Mouse (Mus musculus) hindbrain, embryonic 14.5 days (tissue): ENCODE results near the gene Ncstn. TPM values are rescaled to one million over a fixed set of nuclear protein-coding genes. Genes with fewer than 3 reads are reported as not detected.

ENCODE experiments used
- ATAC-seq: fragments of 200-750 bp; cut with Nextera tagmentation; 2 replicates; pipeline ENCODE4 v1.8.0; 2017; ENCODE audit warnings: moderate number of reproducible peaks, mild to moderate bottlenecking, moderate TSS enrichment, moderate library complexity; ENCODE audit not compliant: low FRiP score
- DNase-seq: peaks from one replicate; pipeline ENCODE4 v3.0.0-alpha.2; 2015; ENCODE audit warnings: low spot score
- H3K27ac ChIP-seq: fragments of 300-500 bp; sonication (generic); 2 replicates; pipeline ENCODE4 v1.5.1; 2014; ENCODE audit warnings: mild to moderate bottlenecking, moderate library complexity
- H3K27me3 ChIP-seq: fragments of 300-500 bp; sonication (generic); 2 replicates; pipeline ENCODE4 v1.6.1; 2014; ENCODE audit warnings: mild to moderate bottlenecking, low read length, mixed read lengths; ENCODE audit not compliant: control insufficient read depth, insufficient read depth
- H3K36me3 ChIP-seq: fragments of 300-500 bp; sonication (generic); replicated peaks from 2 replicates; pipeline ENCODE4 v1.6.1; 2014; ENCODE audit not compliant: control insufficient read depth, insufficient read depth
- H3K4me1 ChIP-seq: fragments of 300-500 bp; sonication (generic); replicated peaks from 2 replicates; pipeline ENCODE4 v1.6.1; 2014; ENCODE audit warnings: antibody characterized with exemption, low read length, mixed read lengths; ENCODE audit not compliant: control insufficient read depth, insufficient read depth
- H3K4me2 ChIP-seq: fragments of 300-500 bp; sonication (generic); replicated peaks from 2 replicates; pipeline ENCODE4 v1.6.1; 2014; ENCODE audit warnings: mild to moderate bottlenecking, moderate library complexity
- H3K4me3 ChIP-seq: fragments of 300-500 bp; sonication (generic); replicated peaks from 2 replicates; pipeline ENCODE4 v1.5.1; 2014; ENCODE audit warnings: mild to moderate bottlenecking, low read length
- H3K9ac ChIP-seq: fragments of 300-500 bp; sonication (generic); 2 replicates; pipeline ENCODE4 v1.6.1; 2014
- H3K9me3 ChIP-seq: fragments of 300-500 bp; sonication (generic); 2 replicates; pipeline ENCODE4 v1.6.1; 2016; ENCODE audit warnings: low read length; ENCODE audit not compliant: control insufficient read depth
- WGBS: fragments of 180-500 bp; shearing (Covaris S2); extraction: QIAGEN DNeasy Blood & Tissue Kit; methylation state at CpG from one replicate; pipeline ENCODE4 v1.1.7; 2014; 5-methylcytosine and 5-hydroxymethylcytosine counted together
- polyA plus RNA-seq: library from polyadenylated mRNA; unstranded; fragments of >200 nt; fragmentation: Nextera tagmentation; extraction: Ambion mirVana; gene quantifications from 2 replicates; pipeline ENCODE4 v1.2.1, GENCODE M21; 2014

Ncstn gene
- polyA plus RNA-seq, 1 experiment from 2014 or later: 111 TPM

GRCm38 (mm10) chr1:172048241-172048734 is 34.3 kb downstream of the Ncstn start:
- ATAC-seq (peak; percentile 83), DNase-seq (peak; percentile 49)
- Histone ChIP-seq H3K36me3 (no peaks in the 10 kb centered on the region), H3K27ac (peak overlapping the region; percentile 88), H3K9me3 (no peaks in the 10 kb centered on the region), H3K4me1 (peaks cover 23% of the 10 kb centered on the region), H3K4me2 (peak overlapping the region; percentile 21), H3K9ac (peak overlapping the region; percentile 53), H3K27me3 (no peaks in the 10 kb centered on the region), H3K4me3 (0 out of 2 replicates have a peak overlapping the region, but pooled peaks have one; percentile 2)
- WGBS: 0% methylated on average over 6 of the region's 6 CpGs

GRCm38 (mm10) chr1:172046938-172047337 is 35.7 kb downstream of the Ncstn start:
- no peak overlapping the region for H3K4me2 ChIP-seq

GRCm38 (mm10) chr1:172046410-172046809 is 36.2 kb downstream of the Ncstn start:
- H3K4me2 ChIP-seq: no peak overlapping the region
- ATAC-seq (no peak), DNase-seq (no peak)
- H3K4me1 ChIP-seq: peaks cover 17% of the 10 kb centered on the region
- no peak overlapping the region for H3K9ac ChIP-seq
- no peak overlapping the region for H3K4me3 ChIP-seq
- no peaks in the 10 kb centered on the region for H3K36me3 ChIP-seq
- no peaks in the 10 kb centered on the region for H3K9me3 ChIP-seq
- H3K27ac ChIP-seq: no peak overlapping the region
- no peaks in the 10 kb centered on the region for H3K27me3 ChIP-seq
- WGBS: 76% methylated on average over 8 of the region's 8 CpGs

More at GRCm38 (mm10) chr1:172046938-172047337, 35.7 kb downstream of the Ncstn start:
- Histone ChIP-seq H3K4me1 (peaks cover 17% of the 10 kb centered on the region), H3K9me3 (no peaks in the 10 kb centered on the region), H3K9ac (no peak overlapping the region), H3K4me3 (no peak overlapping the region), H3K27me3 (no peaks in the 10 kb centered on the region), H3K27ac (no peak overlapping the region), H3K36me3 (no peaks in the 10 kb centered on the region)
- WGBS: 12% methylated on average over 5 of the region's 5 CpGs
- DNase-seq: peak; percentile 86
- ATAC-seq: peak; percentile 26

- H3K9ac ChIP-seq: no peak overlapping the region
- H3K9me3 ChIP-seq: no peaks in the 10 kb centered on the region
- ATAC-seq: no peak
- no peaks in the 10 kb centered on the region for H3K36me3 ChIP-seq
- 100% methylated on average over 2 of the region's 2 CpGs for WGBS
- H3K4me2 ChIP-seq: no peak overlapping the region
- no peaks in the 10 kb centered on the region for H3K27me3 ChIP-seq
- H3K4me3 ChIP-seq: no peak overlapping the region
- no peak overlapping the region for H3K27ac ChIP-seq
- peaks cover 23% of the 10 kb centered on the region for H3K4me1 ChIP-seq
- no peak for DNase-seq
Measured at GRCm38 (mm10) chr1:172029914-172030313, 52.7 kb downstream of the Ncstn start.

- H3K27ac ChIP-seq: peak within 1 kb of the TSS; percentile 92
- no peak for DNase-seq
- H3K4me2 ChIP-seq: peak within 1 kb of the TSS; percentile 87
- H3K9ac ChIP-seq: peak within 1 kb of the TSS; percentile 87
- peaks cover 36% of the 10 kb centered on the region for H3K4me1 ChIP-seq
- no peaks in the 10 kb centered on the region for H3K27me3 ChIP-seq
- peak within 1 kb of the TSS; percentile 63 for H3K4me3 ChIP-seq
- 24% methylated on average over 21 of the region's 21 CpGs for WGBS
- ATAC-seq: no peak
- H3K9me3 ChIP-seq: no peaks in the 10 kb centered on the region
- no peaks in the 10 kb centered on the region for H3K36me3 ChIP-seq
Measured at GRCm38 (mm10) chr1:172028394-172029275, 54.0 kb downstream of the Ncstn start, which contains the start of gene Vangl2. Gene Vangl2 (minus strand): TSS chr1:172028444.

GRCm38 (mm10) chr1:172027809-172028102 is 54.8 kb downstream of the Ncstn start:
- H3K4me2 ChIP-seq: peak overlapping the region; percentile 87

GRCm38 (mm10) chr1:172027010-172027808 is 55.4 kb downstream of the Ncstn start:
- Histone ChIP-seq H3K4me1 (peaks cover 48% of the 10 kb centered on the region), H3K36me3 (no peaks in the 10 kb centered on the region), H3K27ac (peak overlapping the region; percentile 92), H3K27me3 (no peaks in the 10 kb centered on the region), H3K4me3 (peak overlapping the region; percentile 63), H3K9me3 (no peaks in the 10 kb centered on the region), H3K4me2 (peak overlapping the region; percentile 87), H3K9ac (peak overlapping the region; percentile 87)
- DNase-seq (peak; percentile 95), ATAC-seq (peak; percentile 88)
- WGBS: under 1% methylated on average over 50 of the region's 54 CpGs

More at GRCm38 (mm10) chr1:172027809-172028102, 54.8 kb downstream of the Ncstn start:
- ATAC-seq: no peak; the same call in 1 of the 2 replicates
- H3K4me1 ChIP-seq: peaks cover 43% of the 10 kb centered on the region
- H3K27me3 ChIP-seq: no peaks in the 10 kb centered on the region
- peak overlapping the region; percentile 63 for H3K4me3 ChIP-seq
- H3K27ac ChIP-seq: peak overlapping the region; percentile 92
- WGBS: 5% methylated on average over 10 of the region's 10 CpGs
- H3K36me3 ChIP-seq: no peaks in the 10 kb centered on the region
- DNase-seq: no peak
- peak overlapping the region; percentile 87 for H3K9ac ChIP-seq
- no peaks in the 10 kb centered on the region for H3K9me3 ChIP-seq

GRCm38 (mm10) chr1:172026201-172026901 is 56.2 kb downstream of the Ncstn start:
- Histone ChIP-seq H3K9me3 (no peaks in the 10 kb centered on the region), H3K4me1 (peaks cover 54% of the 10 kb centered on the region), H3K4me2 (peak overlapping the region; percentile 87), H3K9ac (peak overlapping the region; percentile 87), H3K4me3 (peak overlapping the region; percentile 63), H3K27ac (peak overlapping the region; percentile 92), H3K36me3 (no peaks in the 10 kb centered on the region), H3K27me3 (no peaks in the 10 kb centered on the region)
- DNase-seq (peak; percentile 71), ATAC-seq (peak; percentile 75)
- WGBS: 2% methylated on average over 23 of the region's 23 CpGs
